ENCODE assay signal across 14 mouse cellular contexts in genomic region chr3:122481891-122482739, GRCm38 (mm10).
A peak's percentile ranks its signal among the peaks of the same experiment; 100 is the strongest.
DNase-seq lines count a peak whose midpoint lies in the region; ATAC-seq and TF ChIP-seq lines count a peak whose summit lies in the region.
"Had no signal": no experiment of that assay in that cellular context is flagged by ENCODE, and none has a peak within 500 bp of the region (broad histone marks: within the 10 kb centered on the region; RNA-seq: fewer than 3 reads in every experiment).

No protein-coding gene starts in this region.

- peaks cover 20% of the 10 kb centered on the region for H3K4me1 ChIP-seq in embryonic fibroblast, embryonic 13.5 days (ENCODE audit: control insufficient read depth, insufficient read depth, low read length)
- peaks cover 8% of the 10 kb centered on the region for H3K4me1 ChIP-seq in liver, embryonic 16.5 days (ENCODE audit: control insufficient read depth, low read depth, low read length)

- peak overlapping the region; percentile 15; the same call in 1 of the 2 replicates for H3K4me2 ChIP-seq in liver, embryonic 16.5 days (ENCODE audit: low read depth, low read length)
- H3K4me2 ChIP-seq: forebrain, embryonic 15.5 days; limb, embryonic 15.5 days had no signal

- H3K36me3 ChIP-seq in liver, embryonic 16.5 days (ENCODE audit: control insufficient read depth, insufficient read depth) = no peaks in the 10 kb centered on the region
- H3K36me3 ChIP-seq: forebrain, embryonic 15.5 days; limb, embryonic 15.5 days had no signal

- 55% methylated on average over 21 of the region's 21 CpGs for WGBS in liver, embryonic 16.5 days (ENCODE audit: insufficient replicate concordance)

- ATAC-seq in liver, embryonic 16.5 days (ENCODE audit: low read depth) = peak; percentile 69
- no peak for ATAC-seq in monocyte, adult 5-6 weeks (replicated peaks; ENCODE audit: insufficient number of reproducible peaks, low FRiP score, low TSS enrichment, poor library complexity, severe bottlenecking)
- ATAC-seq: activated CD4-positive, CD25-positive, alpha-beta regulatory T cell, adult 4 months had no signal

- H3K9ac ChIP-seq in liver, embryonic 16.5 days (ENCODE audit: low read depth, low read length) = no peak overlapping the region
- H3K9ac ChIP-seq: forebrain, embryonic 15.5 days; limb, embryonic 15.5 days had no signal

- H3K9me3 ChIP-seq in liver, embryonic 16.5 days (replicated peaks; ENCODE audit: control insufficient read depth, low read length) = no peaks in the 10 kb centered on the region
- H3K9me3 ChIP-seq: forebrain, embryonic 15.5 days; limb, embryonic 15.5 days had no signal

- intact Hi-C loops in heart, postnatal 10 days (cut with DNase I) = no loop called here

- no peaks in the 10 kb centered on the region for H3K27me3 ChIP-seq in liver, embryonic 16.5 days (ENCODE audit: control insufficient read depth, insufficient read depth, low read depth, low read length)
- H3K27me3 ChIP-seq: CH12.LX; forebrain, embryonic 15.5 days; limb, embryonic 15.5 days had no signal

- H3K27ac ChIP-seq in embryonic fibroblast, embryonic 13.5 days (ENCODE audit: insufficient read depth, low read length) = peak overlapping the region; percentile 62
- peak overlapping the region; percentile 13 for H3K27ac ChIP-seq in liver, embryonic 16.5 days (ENCODE audit: low read length)
- H3K27ac ChIP-seq: limb, embryonic 15.5 days had no signal

- TF ChIP-seq CTCF in embryonic fibroblast, embryonic 13.5 days (IDR thresholded peaks at IDR 0.05; ENCODE audit: borderline replicate concordance, insufficient read depth, low read length) = no peak

- H3K4me3 ChIP-seq in embryonic fibroblast, embryonic 13.5 days (ENCODE audit: insufficient read depth, low read length) = no peak overlapping the region
- no peak overlapping the region for H3K4me3 ChIP-seq in liver, embryonic 16.5 days (ENCODE audit: low read depth, low read length)
- H3K4me3 ChIP-seq: forebrain, embryonic 15.5 days; limb, embryonic 15.5 days had no signal

- TF ChIP-seq POLR2A in embryonic fibroblast, embryonic 13.5 days (IDR thresholded peaks at IDR 0.05; ENCODE audit: low read depth, low read length) = no peak

- peak; percentile 36 to 38 for DNase-seq in heart, adult 18-20 months
- no peak for DNase-seq in heart, postnatal 10 days
- DNase-seq in Muller cell, postnatal 12 days (ENCODE audit: inconsistent ontology term) = peak; percentile 92
- no peak for DNase-seq in layer of hippocampus, postnatal 14 days (ENCODE audit: low spot score in 2 of 2)
- DNase-seq in T-cell, adult 2 months (ENCODE audit: low spot score) = no peak
- DNase-seq: cerebellum, postnatal 36 days; thymus, adult 18-20 months had no signal

Comparison
In these comparisons a context has a peak if more than half of its experiments do, and no peak if none do; other contexts are left out.
1. DNase-seq: peak in heart, adult 18-20 months (2 of 2) and Muller cell, postnatal 12 days (single experiment); none in heart, postnatal 10 days (0 of 2), layer of hippocampus, postnatal 14 days (0 of 2) and T-cell, adult 2 months (single experiment).